Mouse (Mus musculus) embryonic facial prominence, embryonic 12.5 days (tissue): ENCODE results near the gene Hnrnpll. TPM values are rescaled to one million over a fixed set of nuclear protein-coding genes. Genes with fewer than 3 reads are reported as not detected.

Experiments
- ATAC-seq: fragments of 200-750 bp; cut with Nextera tagmentation; 2 replicates; pipeline ENCODE4 v1.8.0; 2017; ENCODE audit not compliant: insufficient number of reproducible peaks, insufficient read depth, low FRiP score, low TSS enrichment
- H3K27ac ChIP-seq: fragments of 300-500 bp; sonication (generic); 2 replicates; pipeline ENCODE4 v1.5.1; 2016; ENCODE audit warnings: mild to moderate bottlenecking
- H3K27me3 ChIP-seq: fragments of 300-500 bp; sonication (generic); 2 replicates; pipeline ENCODE4 v1.6.1; 2016; ENCODE audit warnings: mild to moderate bottlenecking, moderate library complexity
- H3K36me3 ChIP-seq: fragments of 300-500 bp; sonication (generic); 2 replicates; pipeline ENCODE4 v1.6.1; 2016; ENCODE audit warnings: mild to moderate bottlenecking
- H3K4me1 ChIP-seq: fragments of 300-500 bp; sonication (generic); 2 replicates; pipeline ENCODE4 v1.6.1; 2016
- H3K4me2 ChIP-seq: fragments of 300-500 bp; sonication (generic); replicated peaks from 2 replicates; pipeline ENCODE4 v1.6.1; 2016; ENCODE audit warnings: mild to moderate bottlenecking, moderate library complexity
- H3K4me3 ChIP-seq: fragments of 300-500 bp; sonication (generic); 2 replicates; pipeline ENCODE4 v1.5.1; 2016; ENCODE audit warnings: mild to moderate bottlenecking
- H3K9ac ChIP-seq: fragments of 300-500 bp; sonication (generic); 2 replicates; pipeline ENCODE4 v1.6.1; 2016; ENCODE audit warnings: mild to moderate bottlenecking, moderate library complexity
- H3K9me3 ChIP-seq: fragments of 300-500 bp; sonication (generic); 2 replicates; pipeline ENCODE4 v1.6.1; 2016; ENCODE audit warnings: mild to moderate bottlenecking, moderate library complexity
- WGBS: fragments of 180-500 bp; shearing (Covaris S2); methylation state at CpG from one replicate; pipeline ENCODE4 v1.1.7; 2016; 5-methylcytosine and 5-hydroxymethylcytosine counted together
- polyA plus RNA-seq: library from polyadenylated mRNA; unstranded; fragments of >200 nt; fragmentation: Nextera tagmentation; extraction: Ambion mirVana; gene quantifications from 2 replicates; pipeline ENCODE4 v1.2.1, GENCODE M21; 2016

Gene Hnrnpll
- 107 and 109 TPM in 2 replicates for polyA plus RNA-seq

GRCm38 (mm10) chr17:80061783-80062619, at the start of gene Hnrnpll:
Gene Hnrnpll (minus strand): TSS chr17:80062334.
- Histone ChIP-seq H3K4me1 (peaks cover 15% of the 10 kb centered on the region), H3K4me3 (peak within 1 kb of the TSS; percentile 80), H3K9me3 (no peaks in the 10 kb centered on the region), H3K9ac (peak within 1 kb of the TSS; percentile 99), H3K27ac (peak within 1 kb of the TSS; percentile 99), H3K4me2 (peak within 1 kb of the TSS; percentile 70), H3K27me3 (no peaks in the 10 kb centered on the region), H3K36me3 (no peaks in the 10 kb centered on the region)
- ATAC-seq, result peak; percentile 98
- WGBS, result under 1% methylated on average over 86 of the region's 97 CpGs

GRCm38 (mm10) chr17:80105348-80105978, 43.3 kb upstream of the Hnrnpll start:
- no peaks in the 10 kb centered on the region for H3K27me3 ChIP-seq
- H3K9ac ChIP-seq, result no peak overlapping the region
- H3K4me3 ChIP-seq, result no peak overlapping the region
- ATAC-seq, result no peak
- H3K4me2 ChIP-seq, result no peak overlapping the region
- no peak overlapping the region for H3K27ac ChIP-seq
- no peaks in the 10 kb centered on the region for H3K9me3 ChIP-seq
- H3K36me3 ChIP-seq, result no peaks in the 10 kb centered on the region
- 84% methylated on average over 10 of the region's 10 CpGs for WGBS
- no peaks in the 10 kb centered on the region for H3K4me1 ChIP-seq

GRCm38 (mm10) chr17:80099823-80100222, 37.7 kb upstream of the Hnrnpll start:
- no peak overlapping the region for H3K9ac ChIP-seq
- H3K36me3 ChIP-seq, result no peaks in the 10 kb centered on the region
- peaks cover 12% of the 10 kb centered on the region for H3K4me1 ChIP-seq
- H3K9me3 ChIP-seq, result no peaks in the 10 kb centered on the region
- no peak overlapping the region for H3K4me3 ChIP-seq
- no peak overlapping the region for H3K27ac ChIP-seq
- ATAC-seq, result no peak
- WGBS, result 85% methylated on average over 6 of the region's 6 CpGs
- no peaks in the 10 kb centered on the region for H3K27me3 ChIP-seq
- H3K4me2 ChIP-seq, result no peak overlapping the region

GRCm38 (mm10) chr17:80097221-80097620, 35.1 kb upstream of the Hnrnpll start:
- no peaks in the 10 kb centered on the region for H3K36me3 ChIP-seq
- no peaks in the 10 kb centered on the region for H3K27me3 ChIP-seq
- no peak for ATAC-seq
- no peaks in the 10 kb centered on the region for H3K9me3 ChIP-seq
- peaks cover 12% of the 10 kb centered on the region for H3K4me1 ChIP-seq
- H3K9ac ChIP-seq, result no peak overlapping the region
- 43% methylated on average over 2 of the region's 2 CpGs for WGBS
- no peak overlapping the region for H3K4me3 ChIP-seq
- H3K4me2 ChIP-seq, result no peak overlapping the region
- H3K27ac ChIP-seq, result no peak overlapping the region

GRCm38 (mm10) chr17:80096720-80097114, 34.6 kb upstream of the Hnrnpll start:
- ATAC-seq, result no peak
- H3K4me3 ChIP-seq, result no peak overlapping the region
- H3K9me3 ChIP-seq, result no peaks in the 10 kb centered on the region
- 86% methylated on average over 8 of the region's 8 CpGs for whole genome bisulfite sequencing
- H3K27me3 ChIP-seq, result no peaks in the 10 kb centered on the region
- H3K4me1 ChIP-seq, result peaks cover 12% of the 10 kb centered on the region
- H3K36me3 ChIP-seq, result no peaks in the 10 kb centered on the region
- H3K9ac ChIP-seq, result no peak overlapping the region
- no peak overlapping the region for H3K27ac ChIP-seq
- no peak overlapping the region for H3K4me2 ChIP-seq

- H3K36me3 ChIP-seq, result no peaks in the 10 kb centered on the region
- H3K9me3 ChIP-seq, result no peaks in the 10 kb centered on the region
- peak overlapping the region; percentile 18 for H3K4me3 ChIP-seq
- H3K4me2 ChIP-seq, result peak overlapping the region; percentile 44
- peak overlapping the region; percentile 33; the same call in 1 of the 2 replicates for H3K9ac ChIP-seq
- no peaks in the 10 kb centered on the region for H3K27me3 ChIP-seq
- peak; percentile 75; the same call in 1 of the 2 replicates for ATAC-seq
- 10% methylated on average over 20 of the region's 20 CpGs for WGBS
- peaks cover 12% of the 10 kb centered on the region for H3K4me1 ChIP-seq
- no peak overlapping the region for H3K27ac ChIP-seq
Observed at GRCm38 (mm10) chr17:80096043-80096719, 34.0 kb upstream of the Hnrnpll start.

GRCm38 (mm10) chr17:80095254-80095899, 33.2 kb upstream of the Hnrnpll start:
- WGBS, result 83% methylated on average over 9 of the region's 9 CpGs
- peaks cover 12% of the 10 kb centered on the region for H3K4me1 ChIP-seq
- peak overlapping the region; percentile 33; the same call in 1 of the 2 replicates for H3K9ac ChIP-seq
- peak overlapping the region; percentile 18; the same call in 1 of the 2 replicates for H3K4me3 ChIP-seq
- H3K4me2 ChIP-seq, result peak overlapping the region; percentile 44
- H3K9me3 ChIP-seq, result no peaks in the 10 kb centered on the region
- no peaks in the 10 kb centered on the region for H3K27me3 ChIP-seq
- no peaks in the 10 kb centered on the region for H3K36me3 ChIP-seq
- no peak for ATAC-seq
- H3K27ac ChIP-seq, result no peak overlapping the region

GRCm38 (mm10) chr17:80091879-80092549, 29.9 kb upstream of the Hnrnpll start:
- Histone ChIP-seq H3K4me1 (peaks cover 12% of the 10 kb centered on the region), H3K9me3 (no peaks in the 10 kb centered on the region), H3K36me3 (no peaks in the 10 kb centered on the region), H3K27ac (no peak overlapping the region), H3K4me3 (no peak overlapping the region), H3K4me2 (no peak overlapping the region), H3K9ac (no peak overlapping the region), H3K27me3 (no peaks in the 10 kb centered on the region)
- WGBS, result 55% methylated on average over 6 of the region's 6 CpGs
- ATAC-seq, result no peak

GRCm38 (mm10) chr17:80090551-80090950, 28.4 kb upstream of the Hnrnpll start:
- no peaks in the 10 kb centered on the region for H3K27me3 ChIP-seq
- H3K4me3 ChIP-seq, result no peak overlapping the region
- no peak overlapping the region for H3K4me2 ChIP-seq
- no peaks in the 10 kb centered on the region for H3K36me3 ChIP-seq
- H3K4me1 ChIP-seq, result peaks cover 3% of the 10 kb centered on the region
- ATAC-seq, result no peak
- H3K9ac ChIP-seq, result no peak overlapping the region
- no peaks in the 10 kb centered on the region for H3K9me3 ChIP-seq
- no peak overlapping the region for H3K27ac ChIP-seq
- WGBS, result 82% methylated on average over 4 of the region's 4 CpGs

GRCm38 (mm10) chr17:80088168-80088567, 26.0 kb upstream of the Hnrnpll start:
- 93% methylated on average over 3 of the region's 3 CpGs for WGBS
- H3K4me3 ChIP-seq, result no peak overlapping the region
- no peaks in the 10 kb centered on the region for H3K27me3 ChIP-seq
- no peaks in the 10 kb centered on the region for H3K4me1 ChIP-seq
- H3K9me3 ChIP-seq, result no peaks in the 10 kb centered on the region
- no peak overlapping the region for H3K27ac ChIP-seq
- no peaks in the 10 kb centered on the region for H3K36me3 ChIP-seq
- ATAC-seq, result no peak
- no peak overlapping the region for H3K4me2 ChIP-seq
- no peak overlapping the region for H3K9ac ChIP-seq

- Histone ChIP-seq H3K4me2 (no peak overlapping the region), H3K27ac (no peak overlapping the region), H3K9ac (no peak overlapping the region), H3K4me1 (no peaks in the 10 kb centered on the region), H3K9me3 (no peaks in the 10 kb centered on the region), H3K36me3 (no peaks in the 10 kb centered on the region), H3K27me3 (no peaks in the 10 kb centered on the region), H3K4me3 (no peak overlapping the region)
- 90% methylated on average over 11 of the region's 11 CpGs for WGBS
- ATAC-seq, result no peak
Observed at GRCm38 (mm10) chr17:80086591-80086990, 24.5 kb upstream of the Hnrnpll start.
